Mouse (Mus musculus): ENCODE measurements at regions not wholly inside any gene's neighbourhood (a gene's known extent, or its start where the extent isn't known, plus 50 kb on each side); places are given as distances from the start of the nearest gene placed in this dataset.

- no peak for DNase-seq (ENCODE audit: low read depth, low spot score)
These were observed 134.9 kb upstream of the Nrp1 start for GRCm38 (mm10) chr8:128223522-128223921.

DNA sequence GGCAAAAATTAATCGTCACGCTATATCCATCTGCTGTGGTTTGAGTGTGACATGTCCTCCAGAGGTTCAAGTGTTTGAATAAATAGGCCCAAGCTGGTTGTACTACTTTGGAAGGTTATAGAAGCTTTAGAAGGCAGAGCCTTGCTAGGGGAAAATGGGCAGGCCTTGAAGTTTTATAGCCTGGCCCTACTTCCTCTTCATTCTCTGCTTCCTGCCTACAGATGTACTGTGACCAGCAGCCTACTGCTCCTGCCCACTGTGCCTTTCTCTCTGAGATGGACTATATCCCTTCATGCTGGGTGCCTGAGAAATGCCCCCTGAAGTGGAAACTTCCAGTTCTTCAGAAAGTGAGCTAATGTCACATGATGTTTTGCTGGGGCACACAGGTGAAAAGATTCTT is 133.3 kb upstream of the Nrp1 start:
- no peak for DNase-seq (ENCODE audit: low read depth, low spot score)

DNA sequence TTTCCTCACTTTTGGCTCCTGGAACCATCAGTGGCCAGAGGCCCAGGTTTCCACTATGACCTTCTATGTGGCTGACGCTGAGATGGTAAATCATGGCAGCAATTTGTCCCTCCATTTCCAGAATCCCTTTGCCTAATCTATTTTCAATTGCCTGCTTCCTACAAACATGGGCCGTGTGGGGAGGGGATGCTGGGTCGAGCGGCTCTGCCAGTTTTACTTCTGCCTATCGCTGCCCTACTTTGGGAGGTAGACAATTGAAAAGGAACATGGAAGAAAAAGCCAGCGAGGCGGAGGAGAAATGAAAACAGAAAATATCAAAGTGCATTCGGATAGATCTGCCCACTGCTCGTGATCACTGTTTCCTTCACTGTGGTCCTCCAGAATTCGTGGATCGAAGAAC is 123.3 kb upstream of the Nrp1 start:
- no peak for DNase-seq (ENCODE audit: low read depth, low spot score)

GRCm38 (mm10) chr8:128235527-128235926 is 122.9 kb upstream of the Nrp1 start:
- no peak for DNase-seq (ENCODE audit: low read depth, low spot score)

DNA sequence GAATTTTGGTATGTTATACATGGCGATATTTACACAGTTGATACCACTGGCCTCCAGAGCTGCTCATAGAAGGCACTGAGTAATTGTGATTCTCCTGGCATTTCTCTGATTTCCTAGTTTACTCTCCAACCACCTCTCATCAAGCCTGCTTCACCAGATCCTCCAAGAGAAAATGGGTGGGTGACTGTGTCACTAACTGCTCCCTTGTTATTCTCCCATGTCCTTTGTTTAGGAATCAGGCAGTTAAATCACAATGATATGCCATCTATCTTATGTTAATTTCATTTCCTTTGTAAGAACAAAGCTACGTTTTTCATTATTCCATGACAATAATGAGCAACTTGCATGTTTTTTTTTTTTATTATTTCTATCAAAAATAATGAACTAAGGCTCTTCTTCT is 122.3 kb upstream of the Nrp1 start:
- no peak for DNase-seq (ENCODE audit: low read depth, low spot score)

GRCm38 (mm10) chr8:128238948-128239347 is 119.5 kb upstream of the Nrp1 start:
- no peak for DNase-seq (ENCODE audit: low read depth, low spot score)

- no peak for DNase-seq (ENCODE audit: low read depth, low spot score)
These were observed 118.6 kb upstream of the Nrp1 start for GRCm38 (mm10) chr8:128239783-128240182.

DNA sequence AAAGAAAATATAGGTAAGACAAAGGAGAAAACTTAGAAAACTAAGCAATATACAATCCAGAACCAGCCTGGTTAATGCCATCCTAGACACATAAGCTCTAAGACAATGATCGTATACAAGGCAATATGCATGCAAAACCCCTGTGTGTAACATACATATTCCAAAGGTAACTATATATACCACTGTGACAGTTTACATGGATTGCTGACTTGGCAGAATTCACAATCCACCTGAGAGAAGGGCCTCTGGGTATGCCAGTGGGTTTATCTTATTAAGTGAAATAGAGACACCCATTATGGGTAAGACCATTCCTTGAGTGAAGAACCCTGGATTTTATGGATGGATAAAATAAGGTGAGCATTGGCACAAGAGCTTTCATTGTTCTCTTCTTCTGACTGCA is 117.2 kb upstream of the Nrp1 start:
- no peak for DNase-seq (ENCODE audit: low read depth, low spot score)

- DNase-seq (ENCODE audit: low read depth, low spot score), result no peak
These were observed 115.7 kb upstream of the Nrp1 start for GRCm38 (mm10) chr8:128242465-128243251.

DNA sequence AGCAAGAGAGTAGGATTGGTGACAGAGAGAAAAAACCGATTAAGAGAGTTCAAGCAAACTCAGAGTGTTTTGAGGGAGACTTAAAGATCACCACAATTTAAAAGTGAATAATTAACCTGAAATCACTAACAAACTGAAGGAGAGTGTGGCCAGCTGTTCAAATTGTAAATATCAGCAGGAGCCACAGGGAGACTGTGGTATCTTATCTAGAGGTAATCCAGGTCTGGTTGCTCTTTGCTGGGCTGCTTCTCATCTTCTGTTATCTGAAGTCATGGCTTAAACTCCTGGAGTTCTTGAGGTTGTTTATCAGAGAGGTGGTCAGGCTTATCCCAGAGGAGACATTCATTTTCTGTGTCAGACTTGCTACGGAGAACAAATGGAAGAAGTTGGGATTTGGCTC is 106.7 kb upstream of the Nrp1 start:
- no peak for DNase-seq (ENCODE audit: low read depth, low spot score)

DNA sequence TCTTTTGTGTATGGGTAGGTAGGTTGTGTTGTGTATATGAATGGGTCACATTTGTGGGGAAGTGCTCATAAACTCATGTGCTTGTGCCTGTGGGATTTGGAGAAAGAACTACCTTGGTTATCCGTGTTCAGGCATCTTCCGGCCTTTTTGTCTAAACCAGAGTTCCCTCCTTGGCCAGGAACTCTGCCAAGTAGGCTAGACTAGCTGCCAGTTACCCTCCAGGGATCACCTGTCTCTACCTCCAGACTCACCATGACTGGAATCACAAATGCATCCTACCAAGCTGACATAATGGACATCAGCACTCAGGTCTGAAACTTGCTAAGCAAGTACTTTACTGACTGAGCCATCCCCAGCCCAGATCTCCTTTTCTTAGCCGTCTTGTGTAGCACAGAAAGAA is 97.6 kb upstream of the Nrp1 start:
- no peak for DNase-seq (ENCODE audit: low read depth, low spot score)

GRCm38 (mm10) chr8:128261367-128261766 is 97.0 kb upstream of the Nrp1 start:
- DNase-seq (ENCODE audit: low read depth, low spot score), result no peak

DNA sequence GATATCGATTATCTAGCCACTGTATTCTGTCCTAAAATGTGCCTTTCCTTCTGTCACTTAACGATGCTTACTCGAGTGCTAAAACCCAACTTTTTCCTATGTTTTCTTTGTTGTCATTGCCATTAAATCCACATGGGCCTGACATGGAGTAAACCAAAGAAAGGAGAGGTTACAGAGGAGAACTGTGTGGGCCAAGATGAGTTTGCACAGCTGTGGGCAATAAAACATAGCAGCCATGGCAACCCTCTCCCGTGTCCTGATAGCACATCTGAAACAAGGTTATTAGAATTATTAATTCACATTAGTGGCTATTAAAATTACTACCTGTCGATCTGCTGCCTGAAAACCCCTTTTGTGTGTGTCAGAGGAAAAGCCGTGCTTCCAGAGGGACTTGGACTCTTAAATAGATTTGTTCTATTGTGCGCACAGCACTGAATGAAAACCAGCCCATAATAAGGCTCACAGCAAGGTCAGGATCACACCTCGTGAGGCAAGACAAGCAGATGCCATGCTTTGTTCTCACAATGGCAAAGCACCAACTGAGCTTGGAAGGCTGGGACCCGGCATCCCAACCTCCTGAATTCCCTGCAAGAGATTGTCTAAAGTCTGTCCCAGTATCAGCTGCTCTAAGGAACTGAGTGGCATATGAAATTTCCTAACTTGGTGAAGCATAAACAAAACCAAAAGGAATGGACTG is 95.0 kb upstream of the Nrp1 start:
- DNase-seq (ENCODE audit: low read depth, low spot score), result no peak

GRCm38 (mm10) chr8:128267261-128267660 is 91.1 kb upstream of the Nrp1 start:
- no peak for DNase-seq (ENCODE audit: low read depth, low spot score)

DNA sequence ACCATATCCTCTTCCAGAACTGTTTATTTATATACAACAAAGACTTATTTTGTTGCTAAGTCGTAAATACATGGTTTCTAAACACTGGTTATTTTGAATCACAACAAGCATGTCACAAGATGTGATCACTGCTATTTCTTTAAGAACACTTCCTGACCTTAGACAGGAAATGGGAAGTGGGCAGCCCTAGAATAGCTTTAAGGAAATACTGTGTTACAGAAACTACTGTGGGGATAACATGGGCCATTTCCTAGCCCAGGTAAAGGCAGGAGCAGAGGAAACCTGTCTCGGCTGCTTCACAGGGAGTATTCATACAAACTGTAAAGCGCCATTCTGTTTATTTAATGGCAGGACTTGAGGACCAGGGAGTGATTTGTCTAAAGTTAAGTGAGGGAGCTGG is 90.4 kb upstream of the Nrp1 start:
- DNase-seq (ENCODE audit: low read depth, low spot score), result no peak

DNA sequence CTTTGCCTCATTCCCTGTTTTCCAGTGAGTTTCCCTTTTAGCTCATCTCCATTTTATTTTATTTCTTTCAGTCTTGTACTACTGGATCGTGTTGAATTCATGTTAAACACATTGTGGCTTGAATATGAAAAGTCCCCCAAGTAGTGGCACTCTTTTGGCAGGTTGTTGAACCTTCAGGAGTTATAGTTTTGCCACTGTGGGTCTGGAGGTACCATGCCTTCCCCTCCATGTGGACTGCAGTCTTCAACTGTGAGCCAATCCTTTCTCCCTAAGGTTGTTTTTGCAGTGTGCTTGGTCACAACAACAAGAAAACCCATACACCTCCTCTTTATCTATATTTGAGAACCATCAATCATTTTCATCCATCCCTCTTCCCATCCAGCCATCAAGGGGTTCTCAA is 88.9 kb upstream of the Nrp1 start:
- no peak for DNase-seq (ENCODE audit: low read depth, low spot score)

DNA sequence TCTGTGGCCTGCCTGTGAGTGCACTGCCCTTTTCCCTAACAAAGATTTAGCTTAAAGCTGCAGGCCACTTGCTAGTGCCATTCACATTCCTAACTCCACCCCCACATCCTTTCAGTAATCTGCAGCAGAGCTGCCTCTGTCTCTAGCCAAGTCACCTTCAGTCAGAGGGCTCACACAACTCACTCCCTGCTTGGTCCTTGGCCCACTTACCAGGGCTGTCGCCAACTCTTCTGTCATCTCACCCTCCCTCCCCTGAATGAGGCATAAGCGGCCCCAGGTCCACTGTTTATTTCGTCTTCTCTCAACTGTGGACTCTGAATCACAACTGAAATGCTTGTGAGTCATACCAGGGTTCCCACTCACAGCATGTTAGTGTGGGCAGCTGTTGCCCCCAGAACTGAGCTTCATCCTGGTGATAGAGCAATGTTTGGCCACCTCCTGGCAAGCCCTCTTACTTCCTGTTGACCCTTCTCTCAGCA is 85.5 kb upstream of the Nrp1 start:
- no peak for DNase-seq (ENCODE audit: low read depth, low spot score)

DNA sequence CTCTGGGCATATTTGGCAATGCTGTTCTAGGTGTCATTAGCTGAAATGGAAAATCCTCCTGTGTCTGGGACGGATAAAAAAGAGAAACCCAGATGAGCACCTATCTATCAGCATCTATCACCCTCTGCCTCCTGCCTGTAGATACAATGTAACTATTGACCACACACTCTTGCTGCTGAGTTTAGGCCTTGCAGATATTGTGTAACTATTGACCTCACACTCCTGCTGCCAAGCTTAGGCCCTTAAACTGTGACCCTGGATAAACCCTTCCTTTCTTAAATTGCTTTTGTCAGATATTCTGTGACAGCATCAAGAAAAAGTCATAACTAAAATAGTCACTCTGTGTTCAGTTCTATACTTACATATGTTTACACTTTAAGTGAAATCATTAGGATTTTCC is 81.9 kb upstream of the Nrp1 start:
- DNase-seq (ENCODE audit: low read depth, low spot score), result no peak

DNA sequence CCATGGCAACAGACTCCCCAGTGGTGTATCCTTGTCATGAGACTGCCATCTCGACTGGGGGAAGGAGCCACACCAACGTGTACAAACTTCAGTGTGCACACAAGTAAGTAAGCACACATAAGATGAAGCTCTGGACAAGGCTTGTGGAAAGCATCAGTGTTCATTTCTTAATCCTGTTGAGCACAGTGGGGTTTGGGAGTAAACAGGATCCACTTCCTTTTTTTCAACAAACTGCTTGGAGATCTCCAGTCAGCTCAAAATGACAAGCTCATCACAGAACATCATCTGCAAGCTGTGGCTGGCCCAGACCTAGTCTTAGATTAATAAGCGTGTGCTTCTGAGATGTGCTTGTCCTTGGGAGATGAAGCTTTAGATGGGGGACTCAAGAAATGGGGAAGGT is 75.6 kb upstream of the Nrp1 start:
- DNase-seq (ENCODE audit: low read depth, low spot score), result no peak

DNA sequence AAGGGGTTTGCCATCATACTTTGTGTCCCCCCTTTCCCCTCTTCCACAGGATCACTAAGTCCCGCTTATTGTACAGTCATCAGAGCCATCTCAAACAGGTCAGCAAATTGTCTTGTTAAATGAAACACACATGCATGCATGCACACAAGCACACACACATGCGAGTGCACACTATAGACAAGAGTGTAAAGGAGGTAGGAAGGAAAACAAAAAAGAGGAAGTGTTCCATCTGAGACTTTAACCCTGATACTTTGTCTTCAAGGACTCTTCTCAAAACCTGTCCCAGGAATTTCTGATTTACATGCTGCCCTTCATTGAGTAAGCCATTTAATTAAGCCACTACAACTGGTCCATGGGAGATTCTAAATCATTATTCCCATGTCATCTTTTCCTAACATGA is 75.0 kb upstream of the Nrp1 start:
- DNase-seq (ENCODE audit: low read depth, low spot score), result peak; percentile 4

GRCm38 (mm10) chr8:128284816-128285215 is 73.6 kb upstream of the Nrp1 start:
- no peak for DNase-seq (ENCODE audit: low read depth, low spot score)

DNA sequence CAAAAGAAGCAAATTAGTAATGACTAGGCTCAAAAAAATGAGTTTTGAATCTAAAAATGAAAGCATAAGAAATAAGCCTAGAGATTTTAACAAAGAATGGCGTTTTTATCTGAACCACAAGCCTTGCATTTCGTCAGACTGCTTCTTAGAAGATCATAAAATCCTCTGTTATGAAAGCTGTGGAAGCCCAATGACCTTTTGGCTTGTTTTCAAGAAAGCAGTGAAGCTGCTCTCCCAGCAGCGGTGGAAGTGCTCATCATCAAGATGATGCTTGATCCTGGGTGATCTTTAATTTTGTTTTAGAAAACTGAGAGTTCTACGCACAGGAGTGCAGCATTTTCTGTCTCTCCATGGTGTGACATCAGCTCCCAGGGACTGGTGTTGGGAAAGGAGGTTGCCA is 68.3 kb upstream of the Nrp1 start:
- no peak for DNase-seq (ENCODE audit: low read depth, low spot score)

- DNase-seq (ENCODE audit: low read depth, low spot score), result no peak
These were observed 66.0 kb upstream of the Nrp1 start for GRCm38 (mm10) chr8:128292394-128292793.
